Mouse (Mus musculus) embryonic facial prominence, embryonic 13.5 days (tissue): ENCODE results near the gene Ap3b1. TPM values are rescaled to one million over a fixed set of nuclear protein-coding genes. Genes with fewer than 3 reads are reported as not detected.
"Not testable (repeated sequence)": the region's sequence is repeated elsewhere in the genome, so short reads cannot be mapped to it uniquely, and the experiment has no call there.

Source experiments
- ATAC-seq: fragments of 200-750 bp; cut with Nextera tagmentation; 2 replicates; pipeline ENCODE4 v1.8.0; 2017; ENCODE audit warnings: low read depth; ENCODE audit not compliant: insufficient number of reproducible peaks, insufficient read depth, low FRiP score, low TSS enrichment
- H3K27ac ChIP-seq: fragments of 300-500 bp; sonication (generic); 2 replicates; pipeline ENCODE4 v1.5.1; 2015; ENCODE audit warnings: moderate library complexity, mild to moderate bottlenecking, inconsistent platforms
- H3K27me3 ChIP-seq: fragments of 300-500 bp; sonication (generic); 2 replicates; pipeline ENCODE4 v1.6.1; 2015; ENCODE audit warnings: mild to moderate bottlenecking, inconsistent platforms
- H3K36me3 ChIP-seq: fragments of 300-500 bp; sonication (generic); 2 replicates; pipeline ENCODE4 v1.6.1; 2015; ENCODE audit warnings: mild to moderate bottlenecking, inconsistent platforms
- H3K4me1 ChIP-seq: fragments of 300-500 bp; sonication (generic); 2 replicates; pipeline ENCODE4 v1.6.1; 2015; ENCODE audit warnings: inconsistent platforms
- H3K4me2 ChIP-seq: fragments of 300-500 bp; sonication (generic); 2 replicates; pipeline ENCODE4 v1.6.1; 2015; ENCODE audit warnings: moderate library complexity, mild to moderate bottlenecking, inconsistent platforms
- H3K4me3 ChIP-seq: fragments of 300-500 bp; sonication (generic); 2 replicates; pipeline ENCODE4 v1.5.1; 2015; ENCODE audit warnings: mild to moderate bottlenecking, inconsistent platforms
- H3K9ac ChIP-seq: fragments of 300-500 bp; sonication (generic); 2 replicates; pipeline ENCODE4 v1.6.1; 2015; ENCODE audit warnings: mild to moderate bottlenecking, inconsistent platforms
- H3K9me3 ChIP-seq: fragments of 300-500 bp; sonication (generic); 2 replicates; pipeline ENCODE4 v1.6.1; 2016; ENCODE audit warnings: inconsistent platforms
- WGBS: fragments of 180-500 bp; shearing (Covaris S2); methylation state at CpG from one replicate; pipeline ENCODE4 v1.1.7; 2015; ENCODE audit warnings: mixed read lengths; 5-methylcytosine and 5-hydroxymethylcytosine counted together
- polyA plus RNA-seq: library from polyadenylated mRNA; unstranded; fragments of >200 nt; fragmentation: Nextera tagmentation; extraction: Ambion mirVana; gene quantifications from 2 replicates; pipeline ENCODE4 v1.2.1, GENCODE M21; 2015

Gene Ap3b1
- polyA plus RNA-seq, 1 experiment from 2014 or later: 45.7 TPM

- Histone ChIP-seq H3K9ac (no peak overlapping the region), H3K4me3 (no peak overlapping the region), H3K27me3 (no peaks in the 10 kb centered on the region), H3K36me3 (no peaks in the 10 kb centered on the region), H3K4me2 (no peak overlapping the region), H3K4me1 (peaks cover 9% of the 10 kb centered on the region), H3K27ac (no peak overlapping the region), H3K9me3 (no peaks in the 10 kb centered on the region)
- WGBS: 66% methylated on average over 3 of the region's 3 CpGs
- ATAC-seq: no peak
Measured at GRCm38 (mm10) chr13:94354584-94354983, 4.2 kb upstream of the Ap3b1 start.

GRCm38 (mm10) chr13:94358101-94358400, 709 bp upstream of the Ap3b1 start:
- WGBS: under 1% methylated on average over 9 of the region's 9 CpGs
- Histone ChIP-seq H3K4me2 (peak overlapping the region; percentile 76), H3K4me3 (peak overlapping the region; percentile 87), H3K9ac (peak overlapping the region; percentile 91), H3K36me3 (0 out of 2 replicates have a peak, but pooled peaks cover 4% of the 10 kb centered on the region), H3K9me3 (no peaks in the 10 kb centered on the region), H3K27ac (peak overlapping the region; percentile 91), H3K4me1 (peaks cover 18% of the 10 kb centered on the region), H3K27me3 (no peaks in the 10 kb centered on the region)
- ATAC-seq: no peak

GRCm38 (mm10) chr13:94359282-94359920, 641 bp downstream of the Ap3b1 start:
- Histone ChIP-seq H3K27ac (peak overlapping the region; percentile 91), H3K4me2 (peak overlapping the region; percentile 76), H3K27me3 (no peaks in the 10 kb centered on the region), H3K4me1 (peaks cover 18% of the 10 kb centered on the region), H3K9me3 (no peaks in the 10 kb centered on the region), H3K4me3 (peak overlapping the region; percentile 87), H3K9ac (peak overlapping the region; percentile 91), H3K36me3 (0 out of 2 replicates have a peak, but pooled peaks cover 7% of the 10 kb centered on the region)
- 0 out of 2 replicates have a peak, but pooled peaks have one; percentile 4 for ATAC-seq
- 17% methylated on average over 24 of the region's 25 CpGs for WGBS

- H3K36me3 ChIP-seq, H3K4me2 ChIP-seq, H3K27ac ChIP-seq, H3K27me3 ChIP-seq, H3K9me3 ChIP-seq, H3K4me3 ChIP-seq, ATAC-seq, H3K9ac ChIP-seq: not testable (repeated sequence)
- H3K4me1 ChIP-seq: peaks cover 18% of the 10 kb centered on the region
- 91% methylated on average over 10 of the region's 10 CpGs for WGBS
Measured at GRCm38 (mm10) chr13:94361013-94361580, 2.3 kb downstream of the Ap3b1 start.

- Histone ChIP-seq H3K9me3 (no peaks in the 10 kb centered on the region), H3K4me1 (peaks cover 11% of the 10 kb centered on the region), H3K4me2 (no peak overlapping the region), H3K27ac (no peak overlapping the region), H3K9ac (no peak overlapping the region), H3K4me3 (no peak overlapping the region), H3K27me3 (no peaks in the 10 kb centered on the region), H3K36me3 (0 out of 2 replicates have a peak, but pooled peaks cover 7% of the 10 kb centered on the region)
- 85% methylated on average over 2 of the region's 2 CpGs for WGBS
- no peak for ATAC-seq
Measured at GRCm38 (mm10) chr13:94364336-94364735, 5.6 kb downstream of the Ap3b1 start.

- H3K9ac ChIP-seq: no peak overlapping the region
- no peak for ATAC-seq
- no peak overlapping the region for H3K4me2 ChIP-seq
- 89% methylated on average over 13 of the region's 13 CpGs for WGBS
- no peak overlapping the region for H3K27ac ChIP-seq
- H3K4me3 ChIP-seq: no peak overlapping the region
- no peaks in the 10 kb centered on the region for H3K9me3 ChIP-seq
- 0 out of 2 replicates have a peak, but pooled peaks cover 7% of the 10 kb centered on the region for H3K36me3 ChIP-seq
- H3K4me1 ChIP-seq: peaks cover 5% of the 10 kb centered on the region
- no peaks in the 10 kb centered on the region for H3K27me3 ChIP-seq
Measured at GRCm38 (mm10) chr13:94365108-94365907, 6.5 kb downstream of the Ap3b1 start.

- no peak overlapping the region for H3K9ac ChIP-seq
- no peaks in the 10 kb centered on the region for H3K27me3 ChIP-seq
- H3K36me3 ChIP-seq: 0 out of 2 replicates have a peak, but pooled peaks cover 9% of the 10 kb centered on the region
- no peak overlapping the region for H3K27ac ChIP-seq
- H3K4me2 ChIP-seq: no peak overlapping the region
- peaks cover 16% of the 10 kb centered on the region for H3K4me1 ChIP-seq
- H3K9me3 ChIP-seq: no peaks in the 10 kb centered on the region
- 95% methylated on average over 2 of the region's 2 CpGs for WGBS
- ATAC-seq: no peak
- H3K4me3 ChIP-seq: no peak overlapping the region
Measured at GRCm38 (mm10) chr13:94367869-94368268, 9.1 kb downstream of the Ap3b1 start.

GRCm38 (mm10) chr13:94370521-94370920, 11.8 kb downstream of the Ap3b1 start:
- no peak overlapping the region for H3K4me3 ChIP-seq
- ATAC-seq: no peak
- H3K36me3 ChIP-seq: 0 out of 2 replicates have a peak, but pooled peaks cover 9% of the 10 kb centered on the region
- no peak overlapping the region for H3K9ac ChIP-seq
- H3K4me1 ChIP-seq: peaks cover 16% of the 10 kb centered on the region
- WGBS: 91% methylated on average over 10 of the region's 10 CpGs
- H3K4me2 ChIP-seq: no peak overlapping the region
- H3K9me3 ChIP-seq: no peaks in the 10 kb centered on the region
- H3K27me3 ChIP-seq: no peaks in the 10 kb centered on the region
- H3K27ac ChIP-seq: no peak overlapping the region

GRCm38 (mm10) chr13:94372066-94372465, 13.3 kb downstream of the Ap3b1 start:
- ATAC-seq: no peak
- Histone ChIP-seq H3K36me3 (0 out of 2 replicates have a peak, but pooled peaks cover 9% of the 10 kb centered on the region), H3K27me3 (no peaks in the 10 kb centered on the region), H3K4me3 (no peak overlapping the region), H3K4me2 (no peak overlapping the region), H3K9ac (no peak overlapping the region), H3K4me1 (peaks cover 16% of the 10 kb centered on the region), H3K9me3 (no peaks in the 10 kb centered on the region), H3K27ac (no peak overlapping the region)
- WGBS: 74% methylated on average over 7 of the region's 7 CpGs

GRCm38 (mm10) chr13:94374131-94374530, 15.4 kb downstream of the Ap3b1 start:
- Histone ChIP-seq H3K4me3 (no peak overlapping the region), H3K36me3 (0 out of 2 replicates have a peak, but pooled peaks cover 9% of the 10 kb centered on the region), H3K27ac (no peak overlapping the region), H3K9me3 (no peaks in the 10 kb centered on the region), H3K4me2 (no peak overlapping the region), H3K4me1 (peaks cover 33% of the 10 kb centered on the region), H3K27me3 (no peaks in the 10 kb centered on the region), H3K9ac (no peak overlapping the region)
- 92% methylated on average over 3 of the region's 3 CpGs for WGBS
- no peak for ATAC-seq

GRCm38 (mm10) chr13:94375526-94376390, 17.0 kb downstream of the Ap3b1 start:
- Histone ChIP-seq H3K9me3 (no peaks in the 10 kb centered on the region), H3K4me1 (peaks cover 35% of the 10 kb centered on the region), H3K9ac (no peak overlapping the region), H3K36me3 (0 out of 2 replicates have a peak, but pooled peaks cover 9% of the 10 kb centered on the region), H3K4me2 (no peak overlapping the region), H3K27ac (no peak overlapping the region), H3K4me3 (no peak overlapping the region), H3K27me3 (no peaks in the 10 kb centered on the region)
- ATAC-seq: no peak
- WGBS: 88% methylated on average over 7 of the region's 7 CpGs
